Mouse (Mus musculus) megakaryocyte, embryonic 14.5 days (primary cell): ENCODE measurements around the gene Fam92a. TPM values are rescaled to one million over a fixed set of nuclear protein-coding genes. Genes with fewer than 3 reads are reported as not detected.
"Not testable (repeated sequence)": the region's sequence is repeated elsewhere in the genome, so short reads cannot be mapped to it uniquely, and the experiment has no call there.

Source experiments
- H3K27me3 ChIP-seq: replicated peaks from 2 replicates; pipeline ENCODE3; 2012; ENCODE audit warnings: inconsistent platforms
- H3K36me3 ChIP-seq: replicated peaks from 2 replicates; pipeline ENCODE3; 2012; ENCODE audit warnings: low read length, inconsistent platforms, mixed read lengths
- H3K4me1 ChIP-seq: 2 replicates; pipeline ENCODE4 v1.6.1; 2012; ENCODE audit warnings: inconsistent platforms
- H3K4me3 ChIP-seq: replicated peaks from 2 replicates; pipeline ENCODE3; 2012; ENCODE audit warnings: moderate library complexity, mild to moderate bottlenecking, inconsistent platforms
- H3K9me3 ChIP-seq: 2 replicates; pipeline ENCODE4 v1.6.1; 2012; ENCODE audit warnings: inconsistent platforms
- FLI1 ChIP-seq: IDR thresholded peaks from 2 replicates; pipeline ENCODE4 v1.6.1; 2012; ENCODE audit warnings: low read length, inconsistent platforms, mixed read lengths
- GATA1 ChIP-seq: IDR thresholded peaks from 3 replicates; pipeline ENCODE4 v1.6.1; 2012; ENCODE audit warnings: mixed read lengths, low read length, inconsistent platforms, borderline replicate concordance
- polyA plus RNA-seq: library from polyadenylated mRNA; stranded (reverse); fragments of >175 nt; gene quantifications from 2 replicates; pipeline ENCODE4 v1.2.3, GENCODE M21; 2012; ENCODE audit warnings: low replicate concordance; ENCODE audit not compliant: insufficient read depth

Gene Fam92a
- polyA plus RNA-seq, result 5.1 and 24.4 TPM in 2 replicates

GRCm38 (mm10) chr4:12171318-12172091 lies at the start of gene Fam92a:
Gene Fam92a, minus strand, starts transcription at chr4:12172015.
- Histone ChIP-seq H3K36me3 (peaks cover 27% of the 10 kb centered on the region), H3K4me1 (peaks cover 15% of the 10 kb centered on the region), H3K9me3 (peaks cover 10% of the 10 kb centered on the region; the same call in 1 of the 2 replicates), H3K4me3 (peak within 1 kb of the TSS; percentile 95), H3K27me3 (no peaks in the 10 kb centered on the region)
- TF ChIP-seq FLI1 (no peak), GATA1 (no peak)

GRCm38 (mm10) chr4:12178992-12179391 lies 7.2 kb upstream of the Fam92a start:
- Histone ChIP-seq H3K36me3 (no peaks in the 10 kb centered on the region), H3K4me3 (peak overlapping the region; percentile 20), H3K27me3 (peaks cover 7% of the 10 kb centered on the region), H3K9me3 (peaks cover 19% of the 10 kb centered on the region), H3K4me1 (no peaks in the 10 kb centered on the region; the same call in 1 of the 2 replicates)
- no peak for TF ChIP-seq FLI1
- no peak for TF ChIP-seq GATA1

- H3K4me1 ChIP-seq, result peaks cover 15% of the 10 kb centered on the region
- H3K9me3 ChIP-seq, result peaks cover 7% of the 10 kb centered on the region; the same call in 1 of the 2 replicates
- H3K36me3 ChIP-seq, result peaks cover 32% of the 10 kb centered on the region
- no peaks in the 10 kb centered on the region for H3K27me3 ChIP-seq
- H3K4me3 ChIP-seq, result peak overlapping the region; percentile 95
- TF ChIP-seq FLI1, result no peak
- TF ChIP-seq GATA1, result no peak
Measured at GRCm38 (mm10) chr4:12170986-12171317, 863 bp downstream of the Fam92a start.

DNA sequence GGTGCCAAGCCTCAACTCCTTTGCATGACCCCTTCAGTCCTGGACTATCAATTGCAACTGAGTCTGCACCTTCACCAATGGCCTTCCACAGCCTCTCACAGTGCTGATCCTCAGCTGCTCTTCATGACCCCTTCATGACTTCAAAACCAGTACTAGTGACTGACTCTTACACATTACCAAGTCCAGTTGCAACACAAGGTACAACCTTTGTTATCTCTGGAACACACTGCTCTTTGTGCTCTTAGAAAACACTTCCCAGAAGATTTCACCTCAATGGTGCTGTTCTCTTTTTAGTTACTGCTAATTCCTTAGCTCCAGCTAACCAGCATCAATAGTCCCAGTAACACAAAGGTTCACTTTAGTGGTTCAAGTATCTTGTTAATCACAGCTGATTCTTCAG lies 24.2 kb downstream of the Fam92a start:
- Histone ChIP-seq H3K4me1 (no peaks in the 10 kb centered on the region), H3K36me3 (peaks cover 22% of the 10 kb centered on the region), H3K9me3 (peaks cover 6% of the 10 kb centered on the region; the same call in 1 of the 2 replicates), H3K27me3 (no peaks in the 10 kb centered on the region), H3K4me3 (no peak overlapping the region)
- TF ChIP-seq GATA1 (no peak), FLI1 (no peak)

- not testable (repeated sequence) for H3K4me1 ChIP-seq, H3K27me3 ChIP-seq, H3K4me3 ChIP-seq, H3K9me3 ChIP-seq, H3K36me3 ChIP-seq
Measured at GRCm38 (mm10) chr4:12141516-12141915, 30.3 kb downstream of the Fam92a start.

GRCm38 (mm10) chr4:12140592-12141062 lies 31.2 kb downstream of the Fam92a start:
- not testable (repeated sequence) for H3K27me3 ChIP-seq, H3K4me3 ChIP-seq, H3K36me3 ChIP-seq, H3K4me1 ChIP-seq, H3K9me3 ChIP-seq

DNA sequence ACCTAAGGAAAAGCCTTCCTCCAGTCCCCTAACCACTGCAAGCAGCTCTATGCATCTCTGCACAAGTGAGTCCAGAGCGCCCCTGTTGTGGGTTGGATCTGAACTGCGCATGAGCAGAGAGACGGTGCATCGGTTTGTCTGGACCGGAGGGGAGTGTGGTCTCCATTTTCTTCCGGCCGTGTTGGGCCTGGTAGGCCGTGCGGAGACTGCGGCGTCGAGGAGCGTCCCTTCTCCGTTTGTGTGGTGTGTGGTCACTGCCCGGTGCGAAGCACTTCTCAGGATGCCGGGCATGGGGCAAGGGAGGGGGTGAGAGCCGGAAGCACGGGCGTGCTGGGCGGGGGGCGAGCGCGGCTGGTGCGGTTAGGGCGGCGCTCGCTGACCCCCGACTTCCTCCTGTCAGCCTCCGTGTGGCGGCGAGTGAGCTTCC lies 31.7 kb downstream of the Fam92a start, which contains the start of gene Rbm12b1:
TSS of gene Rbm12b1 (plus strand) at position 124 of the 427 bp plus-strand sequence.
- peak within 1 kb of the TSS; percentile 90 for H3K4me3 ChIP-seq
- not testable (repeated sequence) for H3K27me3 ChIP-seq, H3K36me3 ChIP-seq, H3K4me1 ChIP-seq, H3K9me3 ChIP-seq

Other genes with a start within 250 kb of the Fam92a start
- gene Gm10604, start 190.8 kb downstream of the Fam92a start, polyA plus RNA-seq, result 1.3 TPM in 1 of 2 replicates, not detected in the other
- 0.17 TPM in 1 of 2 replicates, not detected in the other for gene Rbm12b2, start 82.6 kb downstream of the Fam92a start, polyA plus RNA-seq
- 2.8 TPM in 1 of 2 replicates, not detected in the other for gene Rbm12b1, start 31.8 kb downstream of the Fam92a start, polyA plus RNA-seq